Mouse (Mus musculus): ENCODE data around the gene Sept5.

- TF ChIP-seq CTCF (IDR thresholded peaks at IDR 0.05; ENCODE audit: control insufficient read depth, insufficient read depth, insufficient read length), result no peak
- TF ChIP-seq MYOG (IDR thresholded peaks at IDR 0.05; ENCODE audit: control insufficient read depth, extremely low read depth, insufficient read length), result no peak
- no peak for TF ChIP-seq FOSL1 (IDR thresholded peaks at IDR 0.05; ENCODE audit: insufficient read depth, low read length, poor library complexity, severe bottlenecking)
- TF ChIP-seq CEBPB (IDR thresholded peaks at IDR 0.05; ENCODE audit: low read depth), result no peak
- no peak for TF ChIP-seq MYOD1 (IDR thresholded peaks at IDR 0.05; ENCODE audit: control insufficient read depth, insufficient read length, low read depth)
- TF ChIP-seq MAX (IDR thresholded peaks at IDR 0.05), result no peak
Measured at GRCm38 (mm10) chr16:18644485-18644884, 14.7 kb upstream of the Sept5 start.
